Mouse (Mus musculus): ENCODE measurements around the gene Hnf1b.

DNA sequence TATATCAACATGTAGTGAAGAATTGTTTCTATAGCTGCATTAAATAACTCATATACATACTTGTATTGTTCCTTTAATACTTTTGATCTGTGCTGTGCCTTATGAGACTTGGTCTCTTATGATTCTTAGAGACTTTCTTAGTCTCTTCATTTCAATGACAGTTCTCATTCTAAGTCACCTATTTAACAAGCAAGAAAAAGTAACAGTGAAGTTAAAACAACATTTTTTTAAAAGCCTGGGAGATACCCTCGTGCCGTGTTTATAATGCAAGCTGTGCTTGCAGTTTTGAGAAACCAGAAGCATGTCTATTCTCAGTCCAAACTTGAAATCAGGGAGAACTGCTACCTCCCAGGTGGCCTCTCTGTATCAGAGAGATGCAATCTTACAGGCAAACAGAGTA is 4.8 kb downstream of the Hnf1b start:
- TF ChIP-seq POLR2A (IDR thresholded peaks at IDR 0.05; ENCODE audit: extremely low read depth, insufficient read depth, low read length) (no peak), CTCF (IDR thresholded peaks at IDR 0.05; ENCODE audit: low read depth, low read length) (no peak)
